Mouse (Mus musculus) cerebellum, adult 2 months (tissue): Measurements from ENCODE around the gene Rbpj. TPM values are rescaled to one million over a fixed set of nuclear protein-coding genes. Genes with fewer than 3 reads are reported as not detected.

Experiments used
- DNase-seq, 2 experiments: peaks; one replicate each; pipeline ENCODE4 v3.0.0; 2021
- H3K27ac ChIP-seq: fragments of 200-500 bp; 2 replicates; pipeline ENCODE4 v1.5.1; 2012; ENCODE audit warnings: low read length, control low read depth, inconsistent platforms; ENCODE audit not compliant: insufficient read depth
- H3K27me3 ChIP-seq: fragments of 200-500 bp; 2 replicates; pipeline ENCODE4 v1.6.1; 2012; ENCODE audit warnings: inconsistent platforms, mild to moderate bottlenecking, low read length, moderate library complexity; ENCODE audit not compliant: control insufficient read depth, insufficient read depth
- H3K4me1 ChIP-seq: fragments of 200-500 bp; 2 replicates; pipeline ENCODE4 v1.6.1; 2011; ENCODE audit warnings: low read length; ENCODE audit not compliant: control insufficient read depth, insufficient read depth
- H3K4me3 ChIP-seq: fragments of 200-500 bp; replicated peaks from 2 replicates; pipeline ENCODE3; 2011; ENCODE audit warnings: mild to moderate bottlenecking, low read depth, low read length, control low read depth; ENCODE audit not compliant: insufficient read depth
- CTCF ChIP-seq: fragments of 200-500 bp; IDR thresholded peaks from 2 replicates; pipeline ENCODE4 v1.5.1; 2011; ENCODE audit warnings: low read depth, mild to moderate bottlenecking, control low read depth, low read length, moderate library complexity, borderline replicate concordance; ENCODE audit not compliant: insufficient read depth
- POLR2A ChIP-seq: fragments of 200-500 bp; IDR thresholded peaks from 2 replicates; pipeline ENCODE4 v1.6.1; 2011; ENCODE audit warnings: low read length, control low read depth, borderline replicate concordance; ENCODE audit not compliant: insufficient read depth
- WGBS: fragments of 180-500 bp; shearing (Covaris S2); methylation state at CpG from one replicate; pipeline ENCODE4 v1.1.7; 2018; 5-methylcytosine and 5-hydroxymethylcytosine counted together
- polyA plus RNA-seq: library from polyadenylated mRNA; depleted of rRNA; stranded (reverse); fragments of >200 nt; gene quantifications from 2 replicates; pipeline ENCODE4 v1.2.3, GENCODE M21; 2012

The Rbpj gene
- polyA plus RNA-seq, 1 experiment = 19.6 TPM

DNA sequence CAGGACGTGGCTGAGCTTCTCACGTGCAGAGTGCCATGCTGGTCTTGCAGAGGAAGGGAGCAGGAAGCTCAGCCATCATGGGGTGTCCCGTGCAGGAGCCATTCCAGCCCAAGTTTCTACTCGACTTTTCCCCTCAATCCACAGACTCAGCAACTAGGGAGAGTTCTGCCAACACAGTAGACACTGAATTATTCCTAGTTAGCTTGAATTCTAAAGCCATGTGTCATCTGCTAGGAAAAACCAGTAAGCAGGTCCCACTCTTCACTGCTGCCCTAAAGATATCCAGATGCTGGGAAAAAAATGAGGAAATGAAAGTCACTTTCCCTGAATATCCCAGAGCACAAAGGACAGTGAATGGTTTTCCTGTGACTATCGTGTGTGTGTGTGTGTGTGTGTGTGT, 5.8 kb upstream of the Rbpj start:
- no peaks in the 10 kb centered on the region for H3K4me1 ChIP-seq
- H3K4me3 ChIP-seq = no peak overlapping the region
- 74% methylated on average over 5 of the region's 5 CpGs for WGBS
- TF ChIP-seq CTCF (no peak), POLR2A (no peak)
- H3K27me3 ChIP-seq = no peaks in the 10 kb centered on the region
- no peak for DNase-seq
- no peak overlapping the region for H3K27ac ChIP-seq

DNA sequence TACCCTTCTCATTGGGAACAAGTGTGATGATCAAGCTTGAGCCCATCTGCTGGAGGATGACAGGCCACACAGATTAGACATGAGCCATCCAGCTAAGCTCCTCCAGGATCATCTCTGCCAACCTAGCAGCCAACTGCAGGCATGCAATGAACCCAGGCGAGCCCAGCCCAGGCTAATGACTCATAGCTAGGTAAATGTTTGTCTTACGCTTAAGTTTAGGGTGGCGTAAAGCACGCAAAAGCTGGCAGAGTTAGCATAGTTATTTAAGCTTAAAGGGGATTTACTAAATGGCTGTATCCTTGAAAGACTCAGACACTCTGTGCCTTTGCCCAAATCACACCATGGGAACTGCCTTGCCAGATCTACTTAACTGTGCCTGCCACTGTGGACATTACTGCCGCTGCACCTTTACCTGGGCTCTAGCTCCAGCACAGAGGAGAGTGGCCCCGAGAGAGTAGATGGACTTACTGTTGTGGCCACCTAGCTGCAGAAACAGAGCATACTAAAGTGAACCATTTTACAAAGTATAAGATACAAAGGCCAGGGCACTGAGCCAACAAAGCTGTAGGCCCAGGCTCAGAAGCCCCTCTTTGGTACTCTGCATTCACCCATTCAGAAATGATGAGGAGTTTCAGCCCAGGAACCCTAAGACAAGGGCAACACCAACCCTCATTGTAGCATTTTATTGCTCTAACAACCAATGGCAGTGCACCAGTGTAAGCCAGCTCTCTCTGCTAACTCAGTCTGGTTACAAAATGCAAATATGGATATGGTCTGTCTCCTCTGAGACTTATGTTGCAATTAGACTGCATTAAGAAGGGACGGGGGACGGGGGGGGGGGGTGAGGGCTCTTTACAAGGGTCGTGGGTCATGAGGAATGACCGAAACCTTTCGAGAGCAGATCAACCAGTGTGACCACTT, 2.6 kb upstream of the Rbpj start:
- no peaks in the 10 kb centered on the region for H3K27me3 ChIP-seq
- no peak for TF ChIP-seq POLR2A
- H3K4me3 ChIP-seq = no peak overlapping the region
- H3K27ac ChIP-seq = no peak overlapping the region
- whole genome bisulfite sequencing = 83% methylated on average over 11 of the region's 11 CpGs
- DNase-seq = no peak
- no peaks in the 10 kb centered on the region for H3K4me1 ChIP-seq

DNA sequence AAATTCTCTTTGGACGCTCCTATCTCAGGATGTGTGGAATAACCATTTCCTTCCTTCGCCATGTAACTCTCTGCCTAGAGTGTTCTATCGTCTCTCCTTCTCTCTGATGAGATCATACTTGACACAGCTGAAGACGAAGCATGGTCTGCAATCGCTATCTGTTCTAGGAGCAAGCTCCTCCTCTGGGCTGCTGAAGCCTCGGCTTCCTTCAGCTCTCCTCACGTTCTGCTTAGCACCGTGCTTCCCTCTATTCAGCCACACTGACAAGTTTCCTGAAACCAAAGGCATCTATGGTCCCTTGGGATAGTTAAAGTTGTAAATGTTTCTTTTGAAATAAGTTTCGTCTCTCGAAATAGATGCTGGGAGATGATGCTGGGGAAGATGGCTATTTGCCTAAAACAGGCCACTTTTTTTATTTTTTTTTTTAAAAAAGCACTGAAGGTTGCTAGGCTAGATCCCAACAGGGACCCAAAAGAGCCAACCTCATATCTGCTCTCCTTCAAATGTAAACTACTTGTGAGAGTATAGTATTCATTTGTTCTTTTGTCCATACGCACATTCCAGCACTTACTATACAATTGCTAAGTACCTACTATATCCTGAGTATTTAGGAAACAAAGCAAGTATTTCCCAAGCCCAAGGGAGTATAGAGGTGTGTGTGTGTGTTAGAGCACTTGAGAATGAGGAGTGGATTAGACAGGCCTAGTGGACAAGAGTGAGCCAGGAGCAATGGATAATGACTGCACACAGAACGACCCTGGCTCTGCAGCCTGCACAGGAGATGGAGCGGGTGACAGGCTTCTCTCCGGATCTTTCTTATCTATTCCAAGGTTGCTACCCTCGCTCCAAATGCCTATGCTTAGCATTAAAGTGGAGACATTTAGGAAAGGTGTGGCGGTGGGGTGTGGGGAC, 726 bp downstream of the Rbpj start:
- DNase-seq = no peak
- 84% methylated on average over 16 of the region's 16 CpGs for WGBS

DNA sequence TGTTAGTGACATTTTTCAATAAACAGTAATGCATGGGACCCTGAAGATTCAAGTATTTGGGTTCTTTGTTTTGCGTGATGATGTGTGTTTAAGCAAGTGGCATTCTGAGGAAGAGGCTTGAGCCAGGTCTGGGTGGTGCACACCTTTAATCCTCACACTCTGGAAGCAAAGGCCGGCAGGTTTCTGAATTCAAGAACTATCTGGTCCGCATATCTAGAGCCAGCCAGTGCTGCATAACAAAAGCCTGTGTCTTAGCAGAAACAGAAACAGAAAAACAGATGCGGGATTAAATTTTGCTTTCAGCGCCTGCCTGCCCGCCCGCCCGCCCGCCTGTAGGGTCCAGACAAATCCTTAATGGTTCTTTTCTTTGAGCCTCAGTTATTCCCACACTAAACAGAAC, 1.6 kb downstream of the Rbpj start:
- TF ChIP-seq POLR2A (no peak), CTCF (no peak)
- WGBS = 95% methylated on average over 9 of the region's 9 CpGs
- no peaks in the 10 kb centered on the region for H3K4me1 ChIP-seq
- H3K4me3 ChIP-seq = no peak overlapping the region
- no peak overlapping the region for H3K27ac ChIP-seq
- no peaks in the 10 kb centered on the region for H3K27me3 ChIP-seq
- DNase-seq = no peak

More for the DNA sequence above, 726 bp downstream of the Rbpj start:
- Histone ChIP-seq H3K27ac (no peak overlapping the region), H3K27me3 (no peaks in the 10 kb centered on the region), H3K4me3 (no peak overlapping the region), H3K4me1 (no peaks in the 10 kb centered on the region)
- TF ChIP-seq CTCF = no peak

DNA sequence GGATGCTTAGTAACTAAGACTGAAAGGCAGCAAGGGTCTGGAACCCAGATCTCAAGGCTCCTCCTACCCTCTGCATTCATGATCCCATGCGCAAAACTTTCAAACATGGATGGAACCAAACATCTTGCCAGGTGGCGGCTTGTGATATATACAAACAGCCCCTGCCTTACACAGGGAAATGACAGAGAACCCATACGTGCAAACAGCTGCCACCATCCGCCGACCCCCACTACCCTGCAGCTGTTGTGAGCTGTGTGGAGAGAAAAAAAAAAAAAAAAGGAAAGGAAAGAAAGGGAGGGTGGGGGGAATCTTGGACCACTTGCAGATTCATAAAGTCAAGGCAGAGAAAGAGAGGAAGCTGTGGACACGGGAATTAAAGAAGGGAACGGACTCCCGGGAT, 2.4 kb downstream of the Rbpj start:
- H3K4me3 ChIP-seq = no peak overlapping the region
- WGBS = 43% methylated on average over 8 of the region's 8 CpGs
- no peak for DNase-seq
- no peak for TF ChIP-seq POLR2A
- TF ChIP-seq CTCF = no peak
- H3K4me1 ChIP-seq = no peaks in the 10 kb centered on the region
- H3K27me3 ChIP-seq = no peaks in the 10 kb centered on the region
- H3K27ac ChIP-seq = no peak overlapping the region

DNA sequence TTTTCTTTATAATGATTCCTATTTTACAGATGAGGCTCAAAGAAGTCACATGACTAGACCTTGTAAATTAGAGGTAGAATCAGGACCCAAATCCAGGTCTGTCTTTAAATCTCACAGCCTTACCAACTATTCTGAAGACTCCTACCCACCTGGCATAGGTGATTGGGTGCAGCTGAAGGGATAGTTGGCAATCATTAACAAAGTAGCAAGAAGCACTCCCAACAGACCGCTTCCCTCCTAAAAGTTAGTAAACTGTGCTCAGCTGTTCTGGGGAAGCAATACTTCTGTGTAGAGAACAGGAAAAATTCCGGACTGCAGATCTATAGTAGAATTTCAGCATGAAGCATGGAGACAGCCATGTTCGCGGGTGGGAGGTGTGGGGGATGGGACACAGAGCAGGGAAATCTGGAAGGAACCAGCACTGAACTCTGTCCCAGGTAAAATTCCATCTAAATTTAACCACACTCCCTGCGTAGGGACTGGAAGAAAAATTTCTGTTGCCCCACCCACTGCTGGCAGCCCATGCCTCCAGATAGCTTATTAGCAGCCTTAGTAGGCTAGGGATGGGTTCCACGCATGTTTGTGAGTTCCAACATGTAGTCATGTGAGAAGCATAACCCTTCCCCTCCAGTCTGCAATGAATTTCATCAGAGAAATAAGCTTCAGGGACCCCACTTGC, 3.3 kb downstream of the Rbpj start:
- WGBS = 75% methylated on average over 6 of the region's 6 CpGs
- no peak overlapping the region for H3K27ac ChIP-seq
- H3K27me3 ChIP-seq = no peaks in the 10 kb centered on the region
- no peaks in the 10 kb centered on the region for H3K4me1 ChIP-seq
- H3K4me3 ChIP-seq = no peak overlapping the region
- no peak for TF ChIP-seq POLR2A
- no peak for TF ChIP-seq CTCF
- no peak for DNase-seq

DNA sequence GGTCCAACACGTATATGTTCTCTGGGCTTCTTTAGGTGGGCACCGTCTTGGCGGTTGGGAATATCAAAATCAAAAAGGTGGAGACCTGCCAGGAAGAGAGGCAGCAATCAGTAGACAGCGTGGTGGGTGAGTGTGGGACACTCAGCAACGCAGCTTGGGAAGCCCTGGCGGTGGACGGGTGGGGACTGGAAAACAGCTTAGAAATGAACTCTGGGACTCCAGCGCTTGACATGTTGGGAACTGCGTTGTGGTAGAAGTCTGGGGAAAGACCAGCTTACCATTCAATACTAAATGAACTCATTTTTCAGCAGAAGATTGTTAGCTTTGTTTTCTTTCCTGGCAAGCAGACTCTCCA, 3.8 kb downstream of the Rbpj start:
- no peak overlapping the region for H3K4me3 ChIP-seq
- DNase-seq = no peak
- TF ChIP-seq CTCF (no peak), POLR2A (no peak)
- no peaks in the 10 kb centered on the region for H3K4me1 ChIP-seq
- 74% methylated on average over 9 of the region's 9 CpGs for WGBS
- H3K27ac ChIP-seq = no peak overlapping the region
- H3K27me3 ChIP-seq = no peaks in the 10 kb centered on the region
